ENCODE assay signal across 10 mouse cellular contexts in genomic region chr7:46397732-46398333, GRCm38 (mm10). TPM values are rescaled to one million over a fixed set of nuclear protein-coding genes. Genes with fewer than 3 reads are reported as not detected.
A peak's percentile ranks its signal among the peaks of the same experiment; 100 is the strongest.
DNase-seq lines count a peak whose midpoint lies in the region; ATAC-seq and TF ChIP-seq lines count a peak whose summit lies in the region.
"Had no signal": no experiment of that assay in that cellular context is flagged by ENCODE, and none has a peak within 500 bp of the region (broad histone marks: within the 10 kb centered on the region; RNA-seq: fewer than 3 reads in every experiment).

No protein-coding gene starts in this region.

- no peak for ATAC-seq in hindbrain, postnatal 0 days
- no peak for ATAC-seq in stomach, embryonic 16.5 days (ENCODE audit: insufficient read depth, low FRiP score)

- no peak for TF ChIP-seq POLR2A in testis, adult 2 months (IDR thresholded peaks at IDR 0.05; ENCODE audit: control insufficient read depth, low read depth, low read length)

- DNase-seq in heart, embryonic 10.5 days (ENCODE audit: low spot score): no peak
- DNase-seq in heart, postnatal 36 days: no peak
- DNase-seq in testis, postnatal 14 days (ENCODE audit: low spot score): no peak
- DNase-seq in hindbrain, postnatal 0 days (ENCODE audit: low spot score): no peak
- DNase-seq in kidney, adult 18-20 months: no peak
- no peak for DNase-seq in c-Kit-positive CD71-positive TER-119-positive erythroid progenitor cells, embryonic 14.5 days (ENCODE audit: low spot score)
- DNase-seq: adrenal gland, postnatal 10 days had no signal

- H3K4me3 ChIP-seq in heart, embryonic 10.5 days: peak overlapping the region; percentile 65; the same call in 1 of the 2 replicates
- peak overlapping the region; percentile 35 for H3K4me3 ChIP-seq in testis, adult 2 months (ENCODE audit: control insufficient read depth, low read depth, low read length)
- H3K4me3 ChIP-seq in hindbrain, postnatal 0 days (ENCODE audit: low read length): peak overlapping the region; percentile 81
- peak overlapping the region; percentile 46 for H3K4me3 ChIP-seq in stomach, embryonic 16.5 days (replicated peaks; ENCODE audit: low read length)

- peaks cover 26% of the 10 kb centered on the region for H3K4me1 ChIP-seq in heart, embryonic 10.5 days
- H3K4me1 ChIP-seq in testis, adult 2 months (ENCODE audit: control insufficient read depth, insufficient read depth, low read length): peaks cover 20% of the 10 kb centered on the region
- peaks cover 29% of the 10 kb centered on the region for H3K4me1 ChIP-seq in hindbrain, postnatal 0 days (ENCODE audit: insufficient read depth, low read length)
- H3K4me1 ChIP-seq in stomach, embryonic 16.5 days (ENCODE audit: control insufficient read depth, insufficient read depth, low read length): peaks cover 11% of the 10 kb centered on the region; the same call in 1 of the 2 replicates

- 11% methylated on average over 70 of the region's 70 CpGs for WGBS in heart, embryonic 10.5 days
- WGBS in hindbrain, postnatal 0 days: 5% methylated on average over 70 of the region's 70 CpGs
- WGBS in stomach, embryonic 16.5 days: 11% methylated on average over 69 of the region's 70 CpGs

- intact Hi-C loops in heart, postnatal 36 days (cut with DNase I): loop anchor here (10.0 kb wide), 1 partner anchor 137 kb away; no protein-coding TSS in a partner anchor

- H3K27me3 ChIP-seq in heart, embryonic 10.5 days (ENCODE audit: insufficient read depth, poor library complexity, severe bottlenecking): peaks cover 93% of the 10 kb centered on the region
- H3K27me3 ChIP-seq in testis, adult 2 months (ENCODE audit: control insufficient read depth, insufficient read depth, low read length): peaks cover 2% of the 10 kb centered on the region
- H3K27me3 ChIP-seq in hindbrain, postnatal 0 days (ENCODE audit: insufficient read depth, low read length): no peaks in the 10 kb centered on the region
- peaks cover 64% of the 10 kb centered on the region for H3K27me3 ChIP-seq in stomach, embryonic 16.5 days (ENCODE audit: control insufficient read depth, insufficient read depth, low read length)

- peak overlapping the region; percentile 74 for H3K4me2 ChIP-seq in hindbrain, postnatal 0 days (ENCODE audit: low read depth, low read length)
- H3K4me2 ChIP-seq in stomach, embryonic 16.5 days (ENCODE audit: low read depth, low read length): no peak overlapping the region

- no peaks in the 10 kb centered on the region for H3K36me3 ChIP-seq in heart, embryonic 10.5 days
- H3K36me3 ChIP-seq in testis, adult 2 months (ENCODE audit: control insufficient read depth, insufficient read depth, low read length): no peaks in the 10 kb centered on the region
- H3K36me3 ChIP-seq in hindbrain, postnatal 0 days (ENCODE audit: insufficient read depth, low read length): no peaks in the 10 kb centered on the region
- H3K36me3 ChIP-seq in stomach, embryonic 16.5 days (ENCODE audit: control insufficient read depth, insufficient read depth, low read length): no peaks in the 10 kb centered on the region

- TF ChIP-seq CTCF in testis, adult 2 months (IDR thresholded peaks at IDR 0.05; ENCODE audit: control insufficient read depth, insufficient read depth, insufficient replicate concordance, low read depth, low read length): no peak
- TF ChIP-seq CTCF in hindbrain, postnatal 0 days (IDR thresholded peaks at IDR 0.05; ENCODE audit: low read depth): no peak

- H3K9me3 ChIP-seq in heart, embryonic 10.5 days: no peaks in the 10 kb centered on the region
- H3K9me3 ChIP-seq in hindbrain, postnatal 0 days (ENCODE audit: low read length): no peaks in the 10 kb centered on the region
- H3K9me3 ChIP-seq in stomach, embryonic 16.5 days (replicated peaks; ENCODE audit: control insufficient read depth, low read length): no peaks in the 10 kb centered on the region

- no peak overlapping the region for H3K27ac ChIP-seq in heart, embryonic 10.5 days
- no peak overlapping the region for H3K27ac ChIP-seq in testis, adult 2 months (ENCODE audit: control insufficient read depth, insufficient read depth, low read depth, low read length)
- H3K27ac ChIP-seq in hindbrain, postnatal 0 days: peak overlapping the region; percentile 86; the same call in 1 of the 2 replicates
- no peak overlapping the region for H3K27ac ChIP-seq in stomach, embryonic 16.5 days (ENCODE audit: low read length)

- H3K9ac ChIP-seq in hindbrain, postnatal 0 days (replicated peaks; ENCODE audit: low read length): peak overlapping the region; percentile 94
- H3K9ac ChIP-seq in stomach, embryonic 16.5 days (ENCODE audit: low read length): no peak overlapping the region

RNA-seq across cellular contexts. Expression of gene Kcnc1, which starts 1.5 kb away (rescaled TPM):
- polyA plus RNA-seq in heart, embryonic 10.5 days (2016; fragmentation: Nextera tagmentation; extraction: Ambion mirVana): 0.04 TPM in 1 of 2 replicates, not detected in the other
- under 1 TPM; 0.14 to 0.17 TPM for total RNA-seq in heart, postnatal 36 days (2021)
- 14.6 and 19.1 TPM in 2 replicates for polyA plus RNA-seq in testis, adult 2 months (2012; rRNA removed)
- 43.7 and 45.6 TPM in 2 replicates for total RNA-seq in hindbrain, postnatal 0 days (2014; rRNA removed)
- 25.0 and 25.6 TPM in 2 replicates for polyA plus RNA-seq in hindbrain, postnatal 0 days (2015; fragmentation: Nextera tagmentation; extraction: Ambion mirVana)
- 0.19 and 0.23 TPM in 2 replicates for polyA plus RNA-seq in stomach, embryonic 16.5 days (2015; fragmentation: Nextera tagmentation; extraction: Ambion mirVana)

RNA-seq across cellular contexts. Expression of gene Myod1, which starts 21.6 kb away (rescaled TPM):
- polyA plus RNA-seq in heart, embryonic 10.5 days (2016; fragmentation: Nextera tagmentation; extraction: Ambion mirVana): 0.17 and 0.85 TPM in 2 replicates
- total RNA-seq in heart, postnatal 36 days (2021): not detected
- 0.09 TPM in 1 of 2 replicates, not detected in the other for polyA plus RNA-seq in testis, adult 2 months (2012; rRNA removed)
- 0.32 and 0.99 TPM in 2 replicates for total RNA-seq in hindbrain, postnatal 0 days (2014; rRNA removed)
- polyA plus RNA-seq in hindbrain, postnatal 0 days (2015; fragmentation: Nextera tagmentation; extraction: Ambion mirVana): 0.20 and 0.37 TPM in 2 replicates
- polyA plus RNA-seq in stomach, embryonic 16.5 days (2015; fragmentation: Nextera tagmentation; extraction: Ambion mirVana): 1.3 and 4.0 TPM in 2 replicates
- total RNA-seq: layer of hippocampus, postnatal 14 days had no signal

Comparison
In these comparisons a context has a peak if more than half of its experiments do, and no peak if none do; other contexts are left out.
1. RNA of gene Kcnc1, which starts 1.5 kb away (polyA plus RNA-seq): 25.0 to 25.6 TPM in hindbrain, postnatal 0 days and 14.6 to 19.1 TPM in testis, adult 2 months; 0.19 to 0.23 TPM in stomach, embryonic 16.5 days and 0.04 TPM in heart, embryonic 10.5 days; every median in the first group is over 10 times any median in the second.
2. Peak in every context shown above with its lines, with median percentiles within 50 percentile points of each other: H3K4me3 ChIP-seq.